Mouse (Mus musculus): Measurements from ENCODE around the gene Camkmt.

Camkmt gene

GRCm38 (mm10) chr17:85090120-85091099, at the start of gene Camkmt, which contains the start of gene Prepl:
Camkmt (plus strand) TSS chr17:85090552.
Prepl (minus strand) TSS chr17:85090241.
- peak; percentile 98 for DNase-seq (ENCODE audit: low read depth, low spot score)
- no peaks in the 10 kb centered on the region for H3K27me3 ChIP-seq (ENCODE audit: control insufficient read depth, insufficient read depth, low read length, poor library complexity, severe bottlenecking)
- H3K36me3 ChIP-seq (ENCODE audit: control insufficient read depth, insufficient read depth, low read length, poor library complexity, severe bottlenecking): no peaks in the 10 kb centered on the region

- Histone ChIP-seq H3K27me3 (ENCODE audit: control insufficient read depth, insufficient read depth, low read length, poor library complexity, severe bottlenecking) (no peaks in the 10 kb centered on the region), H3K36me3 (ENCODE audit: control insufficient read depth, insufficient read depth, low read length, poor library complexity, severe bottlenecking) (no peaks in the 10 kb centered on the region)
- no peak for DNase-seq (ENCODE audit: low read depth, low spot score)
Observed at GRCm38 (mm10) chr17:85040913-85041312, 49.4 kb upstream of the Camkmt start.

DNA sequence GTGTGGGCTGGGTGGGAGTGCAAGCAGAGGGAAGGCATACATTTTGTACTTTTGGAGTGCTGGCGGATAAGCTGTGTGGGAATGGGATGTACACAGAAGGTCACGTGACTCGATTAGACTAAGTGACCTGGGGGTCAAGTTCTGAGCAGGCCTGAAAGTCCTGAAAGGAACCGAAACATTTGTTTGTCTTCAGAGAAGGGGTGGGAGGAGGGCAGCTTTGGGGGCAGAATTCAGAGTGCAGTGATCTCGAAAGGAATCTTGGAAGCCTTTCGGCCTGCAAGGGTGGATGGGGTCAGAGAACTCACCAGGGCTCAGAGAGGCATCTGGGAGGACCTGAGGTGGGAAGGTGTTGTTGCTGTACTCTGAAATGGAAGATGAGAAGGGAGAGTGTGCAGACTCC, 47.9 kb upstream of the Camkmt start:
- DNase-seq (ENCODE audit: low read depth, low spot score): no peak
- H3K27me3 ChIP-seq (ENCODE audit: control insufficient read depth, insufficient read depth, low read length, poor library complexity, severe bottlenecking): no peaks in the 10 kb centered on the region
- H3K36me3 ChIP-seq (ENCODE audit: control insufficient read depth, insufficient read depth, low read length, poor library complexity, severe bottlenecking): no peaks in the 10 kb centered on the region

- DNase-seq (ENCODE audit: low read depth, low spot score): no peak
- Histone ChIP-seq H3K27me3 (ENCODE audit: control insufficient read depth, insufficient read depth, low read length, poor library complexity, severe bottlenecking) (no peaks in the 10 kb centered on the region), H3K36me3 (ENCODE audit: control insufficient read depth, insufficient read depth, low read length, poor library complexity, severe bottlenecking) (no peaks in the 10 kb centered on the region)
Observed at GRCm38 (mm10) chr17:85043404-85043816, 46.9 kb upstream of the Camkmt start.

DNA sequence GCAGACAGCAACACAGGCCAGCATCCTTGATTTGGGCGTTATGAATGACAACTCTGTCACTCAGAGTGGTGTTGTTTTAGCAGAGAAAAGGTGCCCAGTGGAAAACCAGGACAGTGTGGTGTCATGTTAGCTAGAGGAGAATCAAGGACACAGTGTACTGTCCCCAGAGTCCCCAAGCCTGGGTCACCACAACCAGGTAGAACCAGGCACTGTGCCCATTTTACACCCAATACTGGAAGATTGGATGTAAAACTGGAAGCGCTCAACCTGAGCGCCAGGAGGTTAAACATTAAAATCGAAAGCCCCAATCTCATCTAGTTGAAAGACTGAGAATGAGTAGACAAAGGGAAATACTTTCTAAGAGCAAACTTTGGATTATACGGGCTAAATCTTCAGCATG, 45.9 kb upstream of the Camkmt start:
- Histone ChIP-seq H3K36me3 (ENCODE audit: control insufficient read depth, insufficient read depth, low read length, poor library complexity, severe bottlenecking) (no peaks in the 10 kb centered on the region), H3K27me3 (ENCODE audit: control insufficient read depth, insufficient read depth, low read length, poor library complexity, severe bottlenecking) (no peaks in the 10 kb centered on the region)
- DNase-seq (ENCODE audit: low read depth, low spot score): no peak

- Histone ChIP-seq H3K27me3 (ENCODE audit: control insufficient read depth, insufficient read depth, low read length, poor library complexity, severe bottlenecking) (no peaks in the 10 kb centered on the region), H3K36me3 (ENCODE audit: control insufficient read depth, insufficient read depth, low read length, poor library complexity, severe bottlenecking) (no peaks in the 10 kb centered on the region)
- DNase-seq (ENCODE audit: low read depth, low spot score): no peak
Observed at GRCm38 (mm10) chr17:85045160-85045559, 45.2 kb upstream of the Camkmt start.

- no peak for DNase-seq (ENCODE audit: low read depth, low spot score)
- no peaks in the 10 kb centered on the region for H3K36me3 ChIP-seq (ENCODE audit: control insufficient read depth, insufficient read depth, low read length, poor library complexity, severe bottlenecking)
- H3K27me3 ChIP-seq (ENCODE audit: control insufficient read depth, insufficient read depth, low read length, poor library complexity, severe bottlenecking): no peaks in the 10 kb centered on the region
Observed at GRCm38 (mm10) chr17:85048379-85048778, 42.0 kb upstream of the Camkmt start.

GRCm38 (mm10) chr17:85058276-85058675, 32.1 kb upstream of the Camkmt start:
- Histone ChIP-seq H3K36me3 (ENCODE audit: control insufficient read depth, insufficient read depth, low read length, poor library complexity, severe bottlenecking) (no peaks in the 10 kb centered on the region; the same call in 1 of the 2 replicates), H3K27me3 (ENCODE audit: control insufficient read depth, insufficient read depth, low read length, poor library complexity, severe bottlenecking) (no peaks in the 10 kb centered on the region)
- no peak for DNase-seq (ENCODE audit: low read depth, low spot score)

DNA sequence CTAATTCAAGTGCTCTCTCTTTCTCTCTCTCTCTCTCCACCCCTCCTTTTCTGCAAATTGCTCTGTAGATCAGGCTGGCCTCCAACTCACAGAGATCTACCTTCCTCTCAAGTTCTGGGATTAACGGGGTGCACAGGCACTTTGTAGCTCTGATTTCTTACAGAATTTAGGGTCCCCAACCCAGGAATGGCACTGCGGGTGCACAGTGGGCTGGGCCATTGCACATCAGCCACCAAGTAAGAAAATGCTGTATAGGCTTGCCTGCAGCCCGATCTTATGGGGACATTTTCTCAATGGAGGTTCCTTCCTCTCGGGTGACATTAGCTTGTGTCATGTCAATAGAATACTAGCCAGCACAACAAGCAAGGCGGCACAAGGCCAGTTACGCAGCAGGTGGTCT, 31.2 kb upstream of the Camkmt start:
- no peak for DNase-seq (ENCODE audit: low read depth, low spot score)
- Histone ChIP-seq H3K36me3 (ENCODE audit: control insufficient read depth, insufficient read depth, low read length, poor library complexity, severe bottlenecking) (no peaks in the 10 kb centered on the region; the same call in 1 of the 2 replicates), H3K27me3 (ENCODE audit: control insufficient read depth, insufficient read depth, low read length, poor library complexity, severe bottlenecking) (no peaks in the 10 kb centered on the region)

DNA sequence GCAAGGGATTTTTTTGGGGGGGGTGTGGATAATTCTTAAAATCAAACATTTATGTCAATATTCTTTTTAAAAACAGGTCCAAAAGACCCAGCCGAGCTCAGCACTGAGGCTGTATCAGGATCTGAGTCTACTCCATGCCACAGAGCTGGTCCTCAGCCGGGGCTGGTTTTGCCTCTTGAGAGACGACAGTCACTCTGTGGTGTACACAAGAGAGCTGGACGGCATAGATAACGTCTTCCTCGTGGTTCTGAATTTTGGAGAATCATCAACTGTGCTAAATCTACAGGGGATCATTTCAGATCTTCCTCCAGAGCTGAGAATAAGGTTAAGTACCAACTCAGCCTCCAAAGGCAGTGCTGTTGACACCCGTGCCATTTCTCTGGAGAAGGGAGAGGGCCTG, 26.8 kb upstream of the Camkmt start:
- Histone ChIP-seq H3K27me3 (ENCODE audit: control insufficient read depth, insufficient read depth, low read length, poor library complexity, severe bottlenecking) (no peaks in the 10 kb centered on the region), H3K36me3 (ENCODE audit: control insufficient read depth, insufficient read depth, low read length, poor library complexity, severe bottlenecking) (peaks cover 5% of the 10 kb centered on the region; the same call in 1 of the 2 replicates)
- DNase-seq (ENCODE audit: low read depth, low spot score): no peak

DNA sequence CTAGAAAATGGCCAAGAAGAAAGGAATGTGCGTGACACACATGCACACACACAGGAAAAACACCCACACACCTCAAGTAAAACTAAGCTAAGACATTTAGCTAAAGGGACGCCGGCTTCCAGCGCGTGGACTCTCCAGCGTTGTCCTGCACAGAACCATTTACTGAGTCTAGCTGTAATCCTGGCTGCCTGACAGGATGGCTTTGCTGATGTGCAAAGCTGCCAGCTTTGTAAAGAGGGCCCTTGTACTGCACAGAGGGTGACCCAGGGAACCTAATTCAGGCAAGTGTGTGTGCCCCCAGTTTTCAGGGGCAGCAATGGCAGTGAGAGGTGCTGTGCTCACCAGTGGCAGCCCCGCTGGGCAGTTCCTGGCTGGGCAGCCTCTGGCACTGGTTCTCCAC, 23.0 kb upstream of the Camkmt start:
- DNase-seq (ENCODE audit: low read depth, low spot score): no peak
- Histone ChIP-seq H3K27me3 (ENCODE audit: control insufficient read depth, insufficient read depth, low read length, poor library complexity, severe bottlenecking) (no peaks in the 10 kb centered on the region), H3K36me3 (ENCODE audit: control insufficient read depth, insufficient read depth, low read length, poor library complexity, severe bottlenecking) (peaks cover 5% of the 10 kb centered on the region; the same call in 1 of the 2 replicates)

GRCm38 (mm10) chr17:85070658-85071057, 19.7 kb upstream of the Camkmt start:
- Histone ChIP-seq H3K36me3 (ENCODE audit: control insufficient read depth, insufficient read depth, low read length, poor library complexity, severe bottlenecking) (no peaks in the 10 kb centered on the region), H3K27me3 (ENCODE audit: control insufficient read depth, insufficient read depth, low read length, poor library complexity, severe bottlenecking) (no peaks in the 10 kb centered on the region)
- no peak for DNase-seq (ENCODE audit: low read depth, low spot score)

GRCm38 (mm10) chr17:85071088-85071775, 19.1 kb upstream of the Camkmt start:
- Histone ChIP-seq H3K27me3 (ENCODE audit: control insufficient read depth, insufficient read depth, low read length, poor library complexity, severe bottlenecking) (no peaks in the 10 kb centered on the region), H3K36me3 (ENCODE audit: control insufficient read depth, insufficient read depth, low read length, poor library complexity, severe bottlenecking) (no peaks in the 10 kb centered on the region)
- no peak for DNase-seq (ENCODE audit: low read depth, low spot score)

- Histone ChIP-seq H3K27me3 (ENCODE audit: control insufficient read depth, insufficient read depth, low read length, poor library complexity, severe bottlenecking) (no peaks in the 10 kb centered on the region), H3K36me3 (ENCODE audit: control insufficient read depth, insufficient read depth, low read length, poor library complexity, severe bottlenecking) (no peaks in the 10 kb centered on the region)
- no peak for DNase-seq (ENCODE audit: low read depth, low spot score)
Observed at GRCm38 (mm10) chr17:85072383-85072782, 18.0 kb upstream of the Camkmt start.

DNA sequence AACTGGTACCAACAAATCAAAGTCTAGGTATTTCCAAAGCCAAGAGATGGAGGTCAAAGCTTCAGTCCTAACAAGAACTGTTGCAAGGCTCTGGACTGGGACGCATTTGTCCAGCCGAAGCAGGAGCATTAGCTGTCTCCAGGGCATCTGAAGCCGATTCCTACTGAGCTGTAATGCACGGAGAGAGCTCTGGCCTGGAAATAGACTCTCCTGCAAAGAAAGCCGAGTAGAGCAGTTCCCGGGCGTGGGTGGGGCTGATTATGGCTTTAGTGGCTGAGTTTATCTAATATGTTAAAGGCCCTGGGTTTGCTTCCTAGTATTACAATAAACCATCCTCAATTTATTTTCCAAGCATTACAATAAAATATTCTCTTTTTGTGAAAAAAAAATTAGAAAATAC, 17.1 kb upstream of the Camkmt start:
- no peaks in the 10 kb centered on the region for H3K27me3 ChIP-seq (ENCODE audit: control insufficient read depth, insufficient read depth, low read length, poor library complexity, severe bottlenecking)
- no peak for DNase-seq (ENCODE audit: low read depth, low spot score)
- no peaks in the 10 kb centered on the region for H3K36me3 ChIP-seq (ENCODE audit: control insufficient read depth, insufficient read depth, low read length, poor library complexity, severe bottlenecking)

Measured in splenic B cell, adult 2 months (primary cell).